Mouse (Mus musculus) myocyte (in vitro differentiated cells): ENCODE results near the gene Mastl. TPM values are rescaled to one million over a fixed set of nuclear protein-coding genes. Genes with fewer than 3 reads are reported as not detected.
A peak's percentile ranks its signal among the peaks of the same experiment; 100 is the strongest.

Source experiments
- H3K27me3 ChIP-seq: one replicate; pipeline ENCODE4 v1.6.1; 2011; ENCODE audit not compliant: control insufficient read depth, insufficient read depth, insufficient read length
- H3K36me3 ChIP-seq: one replicate; pipeline ENCODE4 v1.6.1; 2011; ENCODE audit not compliant: control insufficient read depth, insufficient read depth
- H3K4me2 ChIP-seq: one replicate; pipeline ENCODE4 v1.6.1; 2011; ENCODE audit warnings: low read depth, control low read depth
- H3K4me3 ChIP-seq: one replicate; pipeline ENCODE4 v1.5.1; 2011; ENCODE audit warnings: mild to moderate bottlenecking, control low read depth, moderate library complexity
- H3K79me2 ChIP-seq: one replicate; pipeline ENCODE4 v1.6.1; 2011; ENCODE audit not compliant: control insufficient read depth, insufficient read depth
- H3ac ChIP-seq: one replicate; pipeline ENCODE4 v1.6.1; 2011; ENCODE audit not compliant: control insufficient read depth, insufficient read length
- CEBPB ChIP-seq: IDR thresholded peaks from 2 replicates; pipeline ENCODE4 v1.6.1; 2011; ENCODE audit warnings: mild to moderate bottlenecking, moderate library complexity; ENCODE audit not compliant: poor library complexity, insufficient read depth, severe bottlenecking
- E2F4 ChIP-seq: IDR thresholded peaks from one replicate; pipeline ENCODE4 v1.6.1; 2011; ENCODE audit warnings: mild to moderate bottlenecking, control low read depth, moderate library complexity; ENCODE audit not compliant: insufficient read depth
- MAX ChIP-seq: IDR thresholded peaks from one replicate; pipeline ENCODE4 v1.6.1; 2011; ENCODE audit warnings: low read depth, mild to moderate bottlenecking, control low read depth
- MYOD1 ChIP-seq, 3 experiments: IDR thresholded peaks; one replicate each; pipeline ENCODE4 v1.6.1; 2011; ENCODE audit warnings: control low read depth in 2 of 3, low read depth in 2 of 3, mild to moderate bottlenecking in 2 of 3, moderate library complexity in 1 of 3; ENCODE audit not compliant: insufficient read length in 2 of 3, control insufficient read depth in 1 of 3
- MYOG ChIP-seq, 3 experiments: IDR thresholded peaks; one replicate each; pipeline ENCODE4 v1.6.1; 2011; ENCODE audit warnings: control low read depth in 2 of 3, low read depth in 2 of 3, mild to moderate bottlenecking in 2 of 3; ENCODE audit not compliant: insufficient read length in 2 of 3, control insufficient read depth in 1 of 3, insufficient read depth in 1 of 3
- POLR2A ChIP-seq: IDR thresholded peaks from one replicate; pipeline ENCODE4 v1.6.1; 2011; ENCODE audit warnings: low read depth, mild to moderate bottlenecking, control low read depth, moderate library complexity; ENCODE audit not compliant: insufficient read length
- POLR2AphosphoS2 ChIP-seq: IDR thresholded peaks from one replicate; pipeline ENCODE4 v1.6.1; 2011; ENCODE audit warnings: low read depth, control low read depth; ENCODE audit not compliant: insufficient read length
- REST ChIP-seq: IDR thresholded peaks from one replicate; pipeline ENCODE4 v1.6.1; 2011; ENCODE audit warnings: mild to moderate bottlenecking, control low read depth, moderate library complexity; ENCODE audit not compliant: insufficient read depth, insufficient read length
- SRF ChIP-seq: IDR thresholded peaks from one replicate; pipeline ENCODE4 v1.6.1; 2011; ENCODE audit warnings: low read depth; ENCODE audit not compliant: control insufficient read depth, insufficient read length
- TCF12 ChIP-seq: IDR thresholded peaks from one replicate; pipeline ENCODE4 v1.6.1; 2011; ENCODE audit warnings: mild to moderate bottlenecking, control low read depth; ENCODE audit not compliant: poor library complexity, insufficient read depth, severe bottlenecking
- TCF3 ChIP-seq: IDR thresholded peaks from one replicate; pipeline ENCODE4 v1.6.1; 2011; ENCODE audit warnings: low read depth, control low read depth; ENCODE audit not compliant: insufficient read length
- USF1 ChIP-seq: IDR thresholded peaks from one replicate; pipeline ENCODE4 v1.6.1; 2011; ENCODE audit warnings: low read depth, mild to moderate bottlenecking, control low read depth, moderate library complexity
- polyA plus RNA-seq: library from polyadenylated mRNA; unstranded; fragments of >200 nt; fragmentation: generic; extraction: Trizol; gene quantifications from one replicate; pipeline ENCODE4 v1.2.1, GENCODE M21; 2012; ENCODE audit warnings: missing spikeins

Gene Mastl
- polyA plus RNA-seq = 1.7 TPM

DNA sequence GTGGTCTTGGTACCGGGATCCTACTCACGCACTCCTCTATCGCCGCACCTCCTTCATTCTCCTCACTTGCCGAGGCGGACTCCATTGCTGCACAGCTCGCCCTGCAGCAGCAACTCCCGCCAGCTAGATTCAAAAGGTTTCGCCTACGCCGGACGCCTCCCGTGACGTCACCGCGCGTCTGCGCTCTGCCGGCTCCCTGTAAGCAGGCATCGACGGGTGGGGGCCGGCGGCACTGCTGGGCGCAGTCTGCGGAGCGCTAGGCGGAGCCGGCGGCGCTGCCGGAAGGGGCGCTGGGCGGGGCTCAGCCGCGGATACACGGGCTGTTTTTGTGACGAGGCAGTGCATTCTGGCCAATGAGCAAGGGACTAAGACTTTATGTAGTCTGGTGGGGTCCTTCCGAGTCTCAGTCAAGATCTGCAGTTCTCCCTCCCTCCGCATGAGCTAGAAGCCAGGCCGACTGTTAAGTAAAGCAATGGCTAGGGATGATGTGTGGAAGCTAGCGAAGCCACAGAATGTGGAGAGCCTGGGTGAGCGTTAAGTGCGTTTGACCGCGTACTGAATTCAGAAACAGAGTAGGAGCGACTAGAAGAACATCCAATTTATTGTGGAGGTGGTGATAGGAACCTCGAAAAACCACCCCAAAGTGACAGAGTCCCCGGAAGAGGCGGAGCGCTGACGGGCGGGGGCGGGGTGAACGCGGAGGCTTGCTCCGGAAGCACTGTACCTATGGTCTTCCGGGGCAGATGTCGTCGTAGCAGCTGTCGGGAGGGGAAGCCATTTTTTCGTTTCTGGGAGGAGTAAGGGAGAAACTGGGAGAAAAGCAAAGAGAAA lies at the start of gene Mastl, which contains the start of gene Yme1l1:
TSS of gene Mastl (minus strand) at position 248 of the 831 bp plus-strand sequence.
TSS of gene Yme1l1 (plus strand) at position 593 of the 831 bp plus-strand sequence.
- Histone ChIP-seq H3K4me3 (peak within 1 kb of the TSS; percentile 84), H3K79me2 (peaks cover 84% of the 10 kb centered on the region), H3K36me3 (peaks cover 2% of the 10 kb centered on the region), H3K27me3 (no peaks in the 10 kb centered on the region), H3ac (peak within 1 kb of the TSS; percentile 58), H3K4me2 (peak within 1 kb of the TSS; percentile 86)
- TF ChIP-seq MAX (no peak), REST (no peak), TCF3 (no peak), POLR2A (peak; percentile 69), TCF12 (no peak), E2F4 (peak; percentile 98), USF1 (no peak), SRF (peak; percentile 64), MYOG (IDR thresholded peaks at IDR 0.05; ENCODE audit: control insufficient read depth in 1 of 3, insufficient read depth in 1 of 3, insufficient read length in 2 of 3, low read depth in 2 of 3) (peak; percentile 36 to 81 (median 75)), MYOD1 (IDR thresholded peaks at IDR 0.05; ENCODE audit: control insufficient read depth in 1 of 3, insufficient read length in 2 of 3, low read depth in 2 of 3) (peak; percentile 65 to 69 (median 66)), POLR2AphosphoS2 (peak; percentile 85), CEBPB (no peak)

DNA sequence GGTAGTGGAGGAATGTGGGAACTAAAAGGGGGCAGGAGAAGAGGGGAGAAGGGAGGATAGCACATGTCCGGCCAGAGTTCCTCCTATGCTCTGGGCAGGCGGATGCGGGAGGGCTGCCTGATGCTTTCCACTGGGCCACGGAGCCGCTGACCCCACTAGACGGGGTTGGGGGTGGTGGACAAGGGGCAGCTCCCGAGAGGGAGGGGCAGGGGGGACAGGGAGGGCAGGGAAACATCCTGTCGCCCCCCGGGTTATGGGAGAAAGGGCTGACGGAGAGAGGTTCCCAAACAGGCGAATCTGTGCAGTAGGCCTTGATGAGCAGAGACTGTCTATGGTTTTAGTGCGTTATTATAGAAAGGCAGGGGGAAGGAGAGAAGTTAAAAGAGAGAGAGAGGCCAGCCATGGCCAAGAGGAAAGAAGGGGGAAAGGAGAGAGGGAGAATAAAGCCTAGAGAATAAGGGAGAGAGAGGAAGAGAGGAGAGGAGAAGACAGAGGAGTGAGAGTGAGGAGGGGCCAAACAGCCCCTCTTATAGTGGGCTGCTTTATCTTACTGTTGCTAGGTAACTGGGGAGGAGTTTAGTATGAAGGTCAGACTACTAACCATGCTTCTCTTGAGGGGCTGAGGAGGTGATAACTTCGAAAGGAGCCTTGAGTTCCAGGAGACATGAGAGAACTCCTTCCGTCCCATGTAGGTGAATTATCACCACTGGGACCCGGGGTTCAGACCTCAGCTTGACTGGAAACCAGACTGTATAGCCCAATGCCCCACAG lies 47.3 kb upstream of the Mastl start:
- no peak overlapping the region for H3ac ChIP-seq
- TF ChIP-seq CEBPB (no peak), REST (no peak)
- H3K36me3 ChIP-seq = peaks cover 21% of the 10 kb centered on the region
- no peak overlapping the region for H3K4me2 ChIP-seq
- no peaks in the 10 kb centered on the region for H3K79me2 ChIP-seq
- no peaks in the 10 kb centered on the region for H3K27me3 ChIP-seq
- H3K4me3 ChIP-seq = no peak overlapping the region

DNA sequence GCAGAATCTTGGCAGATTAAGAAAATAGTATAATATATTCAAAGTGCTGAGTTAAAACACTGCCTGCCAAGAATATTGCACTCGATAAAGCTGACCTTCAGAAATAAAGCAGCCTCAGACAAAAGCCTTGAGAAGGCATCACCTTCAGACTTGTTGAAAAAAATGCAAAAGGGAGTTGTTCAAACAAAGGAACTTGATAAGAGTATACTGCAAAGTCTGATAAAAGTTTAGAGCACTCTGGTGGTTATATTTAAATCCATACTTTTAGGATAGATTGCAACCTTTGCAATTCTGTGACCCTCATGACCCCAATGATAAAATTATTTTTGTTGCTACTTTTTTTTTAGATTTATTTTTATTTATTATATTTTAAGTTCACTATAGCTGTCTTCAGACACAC lies 45.2 kb upstream of the Mastl start:
- TF ChIP-seq MYOD1 (IDR thresholded peaks at IDR 0.05; ENCODE audit: control insufficient read depth in 1 of 3, insufficient read length in 2 of 3, low read depth in 2 of 3) = no peak
- TF ChIP-seq MYOG (IDR thresholded peaks at IDR 0.05; ENCODE audit: control insufficient read depth in 1 of 3, insufficient read depth in 1 of 3, insufficient read length in 2 of 3, low read depth in 2 of 3) = no peak
- no peak for TF ChIP-seq TCF12
- no peak for TF ChIP-seq CEBPB
- no peak for TF ChIP-seq MAX
- TF ChIP-seq USF1 = no peak
- TF ChIP-seq E2F4 = no peak
- no peak for TF ChIP-seq SRF
- TF ChIP-seq POLR2A = no peak
- no peak for TF ChIP-seq TCF3
- no peak for TF ChIP-seq POLR2AphosphoS2
- no peak for TF ChIP-seq REST
- peaks cover 34% of the 10 kb centered on the region for H3K36me3 ChIP-seq
- no peaks in the 10 kb centered on the region for H3K27me3 ChIP-seq
- no peak overlapping the region for H3ac ChIP-seq
- H3K4me3 ChIP-seq = no peak overlapping the region
- no peak overlapping the region for H3K4me2 ChIP-seq
- no peaks in the 10 kb centered on the region for H3K79me2 ChIP-seq

DNA sequence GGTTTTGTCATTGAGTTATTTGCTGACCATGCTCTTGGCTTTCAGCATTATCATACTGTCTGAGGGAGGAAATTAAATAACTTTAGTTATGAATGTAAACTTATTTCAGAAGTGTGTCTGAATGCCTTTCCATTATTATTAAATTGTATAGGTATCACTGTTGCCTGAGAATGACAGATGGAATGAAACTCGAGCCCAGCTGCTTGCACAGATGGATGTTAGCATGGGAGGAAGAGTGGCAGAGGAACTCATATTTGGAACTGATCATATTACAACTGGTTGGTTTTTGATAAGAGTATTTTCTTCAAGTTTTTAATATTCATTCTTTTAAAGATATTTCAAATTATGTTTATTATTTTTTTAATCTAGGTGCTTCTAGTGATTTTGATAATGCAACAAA lies 38.5 kb upstream of the Mastl start:
- Histone ChIP-seq H3K79me2 (no peaks in the 10 kb centered on the region), H3K36me3 (peaks cover 80% of the 10 kb centered on the region), H3K4me2 (no peak overlapping the region), H3K4me3 (no peak overlapping the region), H3ac (no peak overlapping the region), H3K27me3 (no peaks in the 10 kb centered on the region)
- TF ChIP-seq MAX (no peak), MYOD1 (IDR thresholded peaks at IDR 0.05; ENCODE audit: control insufficient read depth in 1 of 3, insufficient read length in 2 of 3, low read depth in 2 of 3) (no peak), REST (no peak), MYOG (IDR thresholded peaks at IDR 0.05; ENCODE audit: control insufficient read depth in 1 of 3, insufficient read depth in 1 of 3, insufficient read length in 2 of 3, low read depth in 2 of 3) (no peak), E2F4 (no peak), SRF (no peak), TCF3 (no peak), POLR2AphosphoS2 (no peak), CEBPB (no peak), POLR2A (no peak), USF1 (no peak), TCF12 (no peak)
